Mouse (Mus musculus) frontal cortex, postnatal 10 days (tissue): ENCODE results near the gene Tnip1.

Source experiments
- DNase-seq, 2 experiments: peaks; one replicate each; pipeline ENCODE4 v3.0.0; 2022; ENCODE audit warnings: low spot score in 2 of 2, mixed read lengths in 1 of 2

The Tnip1 gene

GRCm38 (mm10) chr11:54962810-54963209 lies at the start of gene Tnip1:
Gene Tnip1 (minus strand): TSS chr11:54962917.
- DNase-seq: no peak

GRCm38 (mm10) chr11:55011440-55011839 lies 48.7 kb upstream of the Tnip1 start:
- DNase-seq: no peak

GRCm38 (mm10) chr11:55008230-55008629 lies 45.5 kb upstream of the Tnip1 start:
- DNase-seq: no peak

GRCm38 (mm10) chr11:55005684-55006083 lies 43.0 kb upstream of the Tnip1 start:
- no peak for DNase-seq

GRCm38 (mm10) chr11:55004970-55005502 lies 42.3 kb upstream of the Tnip1 start:
- DNase-seq: no peak

- no peak for DNase-seq
Measured at GRCm38 (mm10) chr11:54998708-54999107, 36.0 kb upstream of the Tnip1 start.

GRCm38 (mm10) chr11:54998284-54998683 lies 35.6 kb upstream of the Tnip1 start:
- peak; percentile 50 to 65 for DNase-seq

GRCm38 (mm10) chr11:54996176-54996575 lies 33.5 kb upstream of the Tnip1 start:
- DNase-seq: no peak

GRCm38 (mm10) chr11:54989920-54990319 lies 27.2 kb upstream of the Tnip1 start:
- no peak for DNase-seq

GRCm38 (mm10) chr11:54988754-54989349 lies 26.1 kb upstream of the Tnip1 start:
- no peak for DNase-seq

GRCm38 (mm10) chr11:54987974-54988373 lies 25.3 kb upstream of the Tnip1 start:
- no peak for DNase-seq

- no peak for DNase-seq
Measured at GRCm38 (mm10) chr11:54985086-54985485, 22.4 kb upstream of the Tnip1 start.

- DNase-seq: no peak
Measured at GRCm38 (mm10) chr11:54984581-54984980, 21.9 kb upstream of the Tnip1 start.

GRCm38 (mm10) chr11:54984085-54984484 lies 21.4 kb upstream of the Tnip1 start:
- DNase-seq: peak in 1 of 2 experiments; percentile 72

GRCm38 (mm10) chr11:54982520-54982919 lies 19.8 kb upstream of the Tnip1 start:
- no peak for DNase-seq

- DNase-seq: no peak
Measured at GRCm38 (mm10) chr11:54981630-54982029, 18.9 kb upstream of the Tnip1 start.

GRCm38 (mm10) chr11:54977385-54977937 lies 14.7 kb upstream of the Tnip1 start:
- DNase-seq: no peak

- DNase-seq: no peak
Measured at GRCm38 (mm10) chr11:54976351-54976750, 13.6 kb upstream of the Tnip1 start.

- no peak for DNase-seq
Measured at GRCm38 (mm10) chr11:54975756-54976155, 13.0 kb upstream of the Tnip1 start.

GRCm38 (mm10) chr11:54975340-54975739 lies 12.6 kb upstream of the Tnip1 start:
- DNase-seq: no peak

- no peak for DNase-seq
Measured at GRCm38 (mm10) chr11:54974639-54975038, 11.9 kb upstream of the Tnip1 start.

- DNase-seq: peak; percentile 35 to 57
Measured at GRCm38 (mm10) chr11:54973481-54974212, 10.9 kb upstream of the Tnip1 start.

- no peak for DNase-seq
Measured at GRCm38 (mm10) chr11:54972789-54973188, 10.1 kb upstream of the Tnip1 start.
